Mouse (Mus musculus) myocyte (in vitro differentiated cells): ENCODE measurements around the gene Trim7. TPM values are rescaled to one million over a fixed set of nuclear protein-coding genes. Genes with fewer than 3 reads are reported as not detected.
"Not testable (repeated sequence)": the region's sequence is repeated elsewhere in the genome, so short reads cannot be mapped to it uniquely, and the experiment has no call there.

Experiments
- H3K27me3 ChIP-seq: one replicate; pipeline ENCODE4 v1.6.1; 2011; ENCODE audit not compliant: control insufficient read depth, insufficient read depth, insufficient read length
- H3K36me3 ChIP-seq: one replicate; pipeline ENCODE4 v1.6.1; 2011; ENCODE audit not compliant: control insufficient read depth, insufficient read depth
- H3K4me2 ChIP-seq: one replicate; pipeline ENCODE4 v1.6.1; 2011; ENCODE audit warnings: low read depth, control low read depth
- H3K4me3 ChIP-seq: one replicate; pipeline ENCODE4 v1.5.1; 2011; ENCODE audit warnings: mild to moderate bottlenecking, control low read depth, moderate library complexity
- H3K79me2 ChIP-seq: one replicate; pipeline ENCODE4 v1.6.1; 2011; ENCODE audit not compliant: control insufficient read depth, insufficient read depth
- H3ac ChIP-seq: one replicate; pipeline ENCODE4 v1.6.1; 2011; ENCODE audit not compliant: control insufficient read depth, insufficient read length
- CEBPB ChIP-seq: IDR thresholded peaks from 2 replicates; pipeline ENCODE4 v1.6.1; 2011; ENCODE audit warnings: mild to moderate bottlenecking, moderate library complexity; ENCODE audit not compliant: poor library complexity, insufficient read depth, severe bottlenecking
- E2F4 ChIP-seq: IDR thresholded peaks from one replicate; pipeline ENCODE4 v1.6.1; 2011; ENCODE audit warnings: mild to moderate bottlenecking, control low read depth, moderate library complexity; ENCODE audit not compliant: insufficient read depth
- MAX ChIP-seq: IDR thresholded peaks from one replicate; pipeline ENCODE4 v1.6.1; 2011; ENCODE audit warnings: low read depth, mild to moderate bottlenecking, control low read depth
- MYOD1 ChIP-seq, 3 experiments: IDR thresholded peaks; one replicate each; pipeline ENCODE4 v1.6.1; 2011; ENCODE audit warnings: control low read depth in 2 of 3, low read depth in 2 of 3, mild to moderate bottlenecking in 2 of 3, moderate library complexity in 1 of 3; ENCODE audit not compliant: insufficient read length in 2 of 3, control insufficient read depth in 1 of 3
- MYOG ChIP-seq, 3 experiments: IDR thresholded peaks; one replicate each; pipeline ENCODE4 v1.6.1; 2011; ENCODE audit warnings: control low read depth in 2 of 3, low read depth in 2 of 3, mild to moderate bottlenecking in 2 of 3; ENCODE audit not compliant: insufficient read length in 2 of 3, control insufficient read depth in 1 of 3, insufficient read depth in 1 of 3
- POLR2A ChIP-seq: IDR thresholded peaks from one replicate; pipeline ENCODE4 v1.6.1; 2011; ENCODE audit warnings: low read depth, mild to moderate bottlenecking, control low read depth, moderate library complexity; ENCODE audit not compliant: insufficient read length
- POLR2AphosphoS2 ChIP-seq: IDR thresholded peaks from one replicate; pipeline ENCODE4 v1.6.1; 2011; ENCODE audit warnings: low read depth, control low read depth; ENCODE audit not compliant: insufficient read length
- REST ChIP-seq: IDR thresholded peaks from one replicate; pipeline ENCODE4 v1.6.1; 2011; ENCODE audit warnings: mild to moderate bottlenecking, control low read depth, moderate library complexity; ENCODE audit not compliant: insufficient read depth, insufficient read length
- SRF ChIP-seq: IDR thresholded peaks from one replicate; pipeline ENCODE4 v1.6.1; 2011; ENCODE audit warnings: low read depth; ENCODE audit not compliant: control insufficient read depth, insufficient read length
- TCF12 ChIP-seq: IDR thresholded peaks from one replicate; pipeline ENCODE4 v1.6.1; 2011; ENCODE audit warnings: mild to moderate bottlenecking, control low read depth; ENCODE audit not compliant: poor library complexity, insufficient read depth, severe bottlenecking
- TCF3 ChIP-seq: IDR thresholded peaks from one replicate; pipeline ENCODE4 v1.6.1; 2011; ENCODE audit warnings: low read depth, control low read depth; ENCODE audit not compliant: insufficient read length
- USF1 ChIP-seq: IDR thresholded peaks from one replicate; pipeline ENCODE4 v1.6.1; 2011; ENCODE audit warnings: low read depth, mild to moderate bottlenecking, control low read depth, moderate library complexity
- polyA plus RNA-seq: library from polyadenylated mRNA; unstranded; fragments of >200 nt; fragmentation: generic; extraction: Trizol; gene quantifications from one replicate; pipeline ENCODE4 v1.2.1, GENCODE M21; 2012; ENCODE audit warnings: missing spikeins

Gene Trim7
- polyA plus RNA-seq, 1 experiment, result 5.4 TPM

- Histone ChIP-seq H3K4me3 (no peak overlapping the region), H3K4me2 (no peak overlapping the region), H3K36me3 (no peaks in the 10 kb centered on the region), H3K27me3 (no peaks in the 10 kb centered on the region), H3K79me2 (no peaks in the 10 kb centered on the region), H3ac (no peak overlapping the region)
- TF ChIP-seq MYOG (IDR thresholded peaks at IDR 0.05; ENCODE audit: control insufficient read depth in 1 of 3, insufficient read depth in 1 of 3, insufficient read length in 2 of 3, low read depth in 2 of 3), result no peak
- no peak for TF ChIP-seq MYOD1 (IDR thresholded peaks at IDR 0.05; ENCODE audit: control insufficient read depth in 1 of 3, insufficient read length in 2 of 3, low read depth in 2 of 3)
These were observed 38.3 kb upstream of the Trim7 start for GRCm38 (mm10) chr11:48787455-48788211.

GRCm38 (mm10) chr11:48788311-48789089 is 37.4 kb upstream of the Trim7 start:
- no peak overlapping the region for H3ac ChIP-seq
- no peaks in the 10 kb centered on the region for H3K79me2 ChIP-seq
- TF ChIP-seq MYOD1 (IDR thresholded peaks at IDR 0.05; ENCODE audit: control insufficient read depth in 1 of 3, insufficient read length in 2 of 3, low read depth in 2 of 3), result no peak
- H3K4me3 ChIP-seq, result no peak overlapping the region
- H3K4me2 ChIP-seq, result peak overlapping the region; percentile 42
- no peaks in the 10 kb centered on the region for H3K36me3 ChIP-seq
- no peaks in the 10 kb centered on the region for H3K27me3 ChIP-seq

GRCm38 (mm10) chr11:48789215-48789614 is 36.7 kb upstream of the Trim7 start:
- TF ChIP-seq E2F4 (no peak), REST (no peak), TCF12 (no peak), USF1 (no peak), SRF (no peak), POLR2AphosphoS2 (no peak), CEBPB (no peak), POLR2A (no peak), TCF3 (no peak), MYOD1 (IDR thresholded peaks at IDR 0.05; ENCODE audit: control insufficient read depth in 1 of 3, insufficient read length in 2 of 3, low read depth in 2 of 3) (no peak), MAX (no peak), MYOG (IDR thresholded peaks at IDR 0.05; ENCODE audit: control insufficient read depth in 1 of 3, insufficient read depth in 1 of 3, insufficient read length in 2 of 3, low read depth in 2 of 3) (no peak)
- Histone ChIP-seq H3K36me3 (no peaks in the 10 kb centered on the region), H3K79me2 (no peaks in the 10 kb centered on the region), H3ac (no peak overlapping the region), H3K27me3 (no peaks in the 10 kb centered on the region), H3K4me3 (no peak overlapping the region), H3K4me2 (no peak overlapping the region)

GRCm38 (mm10) chr11:48789973-48790823 is 35.7 kb upstream of the Trim7 start:
- Histone ChIP-seq H3ac (no peak overlapping the region), H3K79me2 (no peaks in the 10 kb centered on the region), H3K36me3 (no peaks in the 10 kb centered on the region), H3K27me3 (no peaks in the 10 kb centered on the region), H3K4me2 (peak overlapping the region; percentile 40), H3K4me3 (no peak overlapping the region)
- TF ChIP-seq POLR2A (no peak), MYOD1 (IDR thresholded peaks at IDR 0.05; ENCODE audit: control insufficient read depth in 1 of 3, insufficient read length in 2 of 3, low read depth in 2 of 3) (no peak)

- no peaks in the 10 kb centered on the region for H3K27me3 ChIP-seq
- H3ac ChIP-seq, result no peak overlapping the region
- no peak overlapping the region for H3K4me3 ChIP-seq
- TF ChIP-seq MYOG (IDR thresholded peaks at IDR 0.05; ENCODE audit: control insufficient read depth in 1 of 3, insufficient read depth in 1 of 3, insufficient read length in 2 of 3, low read depth in 2 of 3), result no peak
- H3K79me2 ChIP-seq, result no peaks in the 10 kb centered on the region
- no peaks in the 10 kb centered on the region for H3K36me3 ChIP-seq
- no peak overlapping the region for H3K4me2 ChIP-seq
These were observed 35.0 kb upstream of the Trim7 start for GRCm38 (mm10) chr11:48790946-48791345.

GRCm38 (mm10) chr11:48791894-48792293 is 34.0 kb upstream of the Trim7 start:
- not testable (repeated sequence) for H3K4me3 ChIP-seq, H3K27me3 ChIP-seq, H3K36me3 ChIP-seq, H3ac ChIP-seq, H3K4me2 ChIP-seq, H3K79me2 ChIP-seq
